In the genomic region with DNA sequence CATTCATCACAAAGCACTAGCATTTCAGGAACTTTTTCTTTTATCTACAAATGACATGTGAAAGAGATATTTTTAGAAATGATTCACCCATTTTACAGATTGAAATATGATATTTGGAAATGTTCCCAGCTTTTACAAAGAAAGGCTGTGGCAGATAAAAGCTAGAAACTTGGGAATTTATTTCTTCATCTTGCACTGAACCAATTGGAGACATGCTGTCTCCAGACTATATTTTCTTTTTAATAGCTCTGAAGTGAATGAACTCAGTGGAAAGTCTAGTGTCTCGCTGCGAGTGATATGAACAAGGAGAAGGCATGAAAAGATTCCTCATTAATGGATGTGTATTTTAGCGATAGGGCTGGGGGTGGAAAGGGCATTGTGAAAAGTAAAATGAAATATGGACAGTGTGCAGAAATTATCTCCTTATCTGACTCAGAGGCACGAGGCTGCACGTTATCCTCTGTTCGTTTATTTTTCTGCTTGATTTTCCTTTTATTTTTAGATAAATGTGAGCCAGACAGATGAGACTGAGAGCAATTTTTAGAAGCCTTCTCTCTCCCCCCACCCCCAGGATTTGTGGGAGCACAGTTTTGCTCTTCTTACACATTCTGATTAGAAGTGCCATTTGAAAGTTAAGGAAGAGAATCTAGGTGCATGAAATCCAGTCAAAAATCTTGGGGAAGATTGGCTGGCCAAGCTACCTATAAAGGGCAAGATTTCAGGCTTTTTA, we compare ENCODE assay signal across 20 mouse cellular contexts.
DNase-seq lines count a peak whose midpoint lies in the region; ATAC-seq lines count a peak whose summit lies in the region.
"Had no signal": no experiment of that assay in that cellular context is flagged by ENCODE, and none has a peak within 500 bp of the region (broad histone marks: within the 10 kb centered on the region; RNA-seq: fewer than 3 reads in every experiment).

No protein-coding gene starts in this region.

- intact Hi-C loops in heart, postnatal 10 days (cut with DNase I), result no loop called here
- intact Hi-C loops in left cerebral cortex, postnatal 10 days (cut with DNase I), result no loop called here

- H3K36me3 ChIP-seq in heart, embryonic 13.5 days, result no peaks in the 10 kb centered on the region
- H3K36me3 ChIP-seq: forebrain, embryonic 10.5 days; hindbrain, embryonic 15.5 days; intestine, embryonic 15.5 days; limb, embryonic 13.5 days; midbrain, embryonic 10.5 days had no signal

- peak overlapping the region; percentile 28; the same call in 1 of the 2 replicates for H3K27ac ChIP-seq in heart, embryonic 13.5 days (replicated peaks)
- H3K27ac ChIP-seq: forebrain, embryonic 10.5 days; hindbrain, embryonic 15.5 days; intestine, embryonic 15.5 days; limb, embryonic 13.5 days; liver, embryonic 14.5 days; midbrain, embryonic 10.5 days had no signal

- no peak for DNase-seq in heart, postnatal 10 days
- DNase-seq in left cerebral cortex, adult 11 months (ENCODE audit: low spot score), result peak; percentile 5
- DNase-seq in left cerebral cortex, postnatal 10 days (ENCODE audit: extremely low spot score in 1 of 2, low spot score in 2 of 2), result no peak
- peak; percentile 33 to 39 for DNase-seq in right cerebral cortex, adult 2 months (ENCODE audit: low spot score in 2 of 2)
- DNase-seq in right cerebral cortex, postnatal 14 days, result no peak
- DNase-seq in right cerebral cortex, postnatal 25 days, result peak; percentile 15
- DNase-seq: cerebellum, adult 11-12 months; cerebellum, postnatal 10 days; thymus, adult 2 months; thymus, postnatal 4 days had no signal

- H3K4me2 ChIP-seq in heart, embryonic 13.5 days, result no peak overlapping the region
- H3K4me2 ChIP-seq: hindbrain, embryonic 15.5 days; intestine, embryonic 15.5 days; limb, embryonic 13.5 days had no signal

- H3K4me3 ChIP-seq in heart, embryonic 13.5 days, result no peak overlapping the region
- H3K4me3 ChIP-seq: forebrain, embryonic 10.5 days; hindbrain, embryonic 15.5 days; intestine, embryonic 15.5 days; limb, embryonic 13.5 days; midbrain, embryonic 10.5 days had no signal

- no peak for ATAC-seq in heart, embryonic 13.5 days (ENCODE audit: extremely low read depth, insufficient number of reproducible peaks, low FRiP score, low TSS enrichment)
- ATAC-seq in CD4-positive, CD25-positive, alpha-beta regulatory T cell, adult 4 months, result no peak
- ATAC-seq: forebrain, embryonic 16.5 days; intestine, embryonic 15.5 days; Patski had no signal

- H3K9me3 ChIP-seq in heart, embryonic 13.5 days, result no peaks in the 10 kb centered on the region
- H3K9me3 ChIP-seq: forebrain, embryonic 10.5 days; hindbrain, embryonic 15.5 days; intestine, embryonic 15.5 days; limb, embryonic 13.5 days; midbrain, embryonic 10.5 days had no signal

- WGBS in heart, embryonic 13.5 days, result 36% methylated on average over 6 of the region's 6 CpGs

- no peaks in the 10 kb centered on the region for H3K27me3 ChIP-seq in heart, embryonic 13.5 days (replicated peaks)
- H3K27me3 ChIP-seq: hindbrain, embryonic 15.5 days; intestine, embryonic 15.5 days; limb, embryonic 13.5 days had no signal

- no peaks in the 10 kb centered on the region for H3K4me1 ChIP-seq in heart, embryonic 13.5 days
- H3K4me1 ChIP-seq: hindbrain, embryonic 15.5 days; limb, embryonic 13.5 days; midbrain, embryonic 10.5 days had no signal

- H3K9ac ChIP-seq in heart, embryonic 13.5 days, result no peak overlapping the region
- H3K9ac ChIP-seq: hindbrain, embryonic 15.5 days; intestine, embryonic 15.5 days; limb, embryonic 13.5 days; liver, embryonic 14.5 days had no signal

Comparison
In these comparisons a context has a peak if more than half of its experiments do, and no peak if none do; other contexts are left out.
1. DNase-seq: peak in left cerebral cortex, adult 11 months (single experiment), right cerebral cortex, adult 2 months (2 of 2) and right cerebral cortex, postnatal 25 days (single experiment); none in heart, postnatal 10 days (0 of 2), left cerebral cortex, postnatal 10 days (0 of 2) and right cerebral cortex, postnatal 14 days (single experiment).